Mouse (Mus musculus): Measurements from ENCODE around the gene Pomp.

DNA sequence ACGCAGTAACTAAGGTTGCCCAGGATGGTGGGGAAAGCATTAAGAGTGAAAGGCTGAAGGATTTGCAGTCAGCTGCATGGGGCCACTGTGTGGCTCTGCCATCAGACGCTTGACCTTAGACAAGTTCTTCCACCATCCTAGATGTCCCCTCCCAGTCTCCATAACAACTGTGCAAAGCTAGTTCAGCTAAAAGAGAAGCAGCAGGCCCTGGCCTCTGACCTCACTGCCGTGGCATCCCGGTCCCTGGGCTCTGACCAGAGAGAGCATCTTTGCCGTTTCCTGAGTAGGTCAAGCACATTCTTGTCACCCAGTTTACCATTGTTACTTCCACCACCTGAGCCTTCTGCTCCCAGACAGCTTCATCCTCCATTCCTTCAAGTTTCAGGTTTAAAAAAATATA is 33.7 kb upstream of the Pomp start:
- no peak for TF ChIP-seq CTCF (IDR thresholded peaks at IDR 0.05; ENCODE audit: borderline replicate concordance, control insufficient read depth, extremely low read depth, insufficient read depth, low read length, poor library complexity)
- no peak for TF ChIP-seq POLR2A (IDR thresholded peaks at IDR 0.05; ENCODE audit: control insufficient read depth, extremely low read depth, insufficient read depth, low read length, poor library complexity)

All from thymus, adult 2 months (tissue).